In the genomic region with DNA sequence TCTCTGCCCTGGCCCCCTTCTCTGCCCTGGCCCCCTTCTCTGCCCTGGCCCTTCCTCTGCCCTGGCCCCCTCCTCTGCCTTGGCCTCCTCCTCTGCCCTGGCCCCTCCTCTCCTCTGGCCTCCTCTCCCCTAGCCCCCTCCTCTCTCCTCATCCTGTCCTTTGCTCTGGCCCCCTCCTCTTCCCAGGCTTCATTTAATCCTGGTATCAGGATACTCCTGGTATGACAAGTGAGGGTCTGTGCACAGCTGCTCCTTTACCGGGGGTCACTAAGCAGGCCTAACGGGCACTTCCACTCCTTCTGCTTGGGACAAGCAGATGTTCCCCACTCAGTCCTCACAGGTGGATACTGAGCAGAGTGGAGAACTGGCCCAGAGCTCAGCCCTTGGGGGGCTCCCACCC, we compare ENCODE assay signal across 20 mouse cellular contexts.
A peak's percentile ranks its signal among the peaks of the same experiment; 100 is the strongest.
DNase-seq lines count a peak whose midpoint lies in the region; ATAC-seq lines count a peak whose summit lies in the region.
"Had no signal": no experiment of that assay in that cellular context is flagged by ENCODE, and none has a peak within 500 bp of the region (broad histone marks: within the 10 kb centered on the region; RNA-seq: fewer than 3 reads in every experiment).

No protein-coding gene starts in this region.

- WGBS in kidney, embryonic 14.5 days: 55% methylated on average over 2 of the region's 2 CpGs
- 36% methylated on average over 2 of the region's 2 CpGs for WGBS in embryonic facial prominence, embryonic 12.5 days
- 65% methylated on average over 2 of the region's 2 CpGs for WGBS in hindbrain, embryonic 13.5 days
- WGBS in midbrain, embryonic 14.5 days: 21% methylated on average over 2 of the region's 2 CpGs

- ATAC-seq in kidney, embryonic 14.5 days (ENCODE audit: low FRiP score, low TSS enrichment): 0 out of 2 replicates have a peak, but pooled peaks have one; percentile 39
- 0 out of 2 replicates have a peak, but pooled peaks have one; percentile 10 for ATAC-seq in embryonic facial prominence, embryonic 12.5 days (ENCODE audit: insufficient number of reproducible peaks, insufficient read depth, low FRiP score, low TSS enrichment)
- 0 out of 2 replicates have a peak, but pooled peaks have one; percentile 24 for ATAC-seq in hindbrain, embryonic 13.5 days (ENCODE audit: low FRiP score)
- ATAC-seq in midbrain, embryonic 14.5 days (ENCODE audit: low FRiP score, low TSS enrichment): 0 out of 2 replicates have a peak, but pooled peaks have one; percentile 24
- no peak for ATAC-seq in megakaryocyte, adult 5-6 weeks (ENCODE audit: poor library complexity, severe bottlenecking)
- ATAC-seq: forebrain, embryonic 16.5 days; intestine, postnatal 0 days had no signal

- no peaks in the 10 kb centered on the region; the same call in 1 of the 2 replicates for H3K27me3 ChIP-seq in kidney, embryonic 14.5 days (ENCODE audit: control insufficient read depth, insufficient read depth, low read length)
- H3K27me3 ChIP-seq in embryonic facial prominence, embryonic 12.5 days: no peaks in the 10 kb centered on the region
- H3K27me3 ChIP-seq in hindbrain, embryonic 13.5 days: peaks cover 2% of the 10 kb centered on the region; the same call in 1 of the 2 replicates
- no peaks in the 10 kb centered on the region for H3K27me3 ChIP-seq in midbrain, embryonic 14.5 days (ENCODE audit: control insufficient read depth, insufficient read depth, low read length)

- no peak overlapping the region for H3K4me3 ChIP-seq in kidney, embryonic 14.5 days (ENCODE audit: low read length)
- H3K4me3 ChIP-seq in embryonic facial prominence, embryonic 12.5 days: no peak overlapping the region
- no peak overlapping the region for H3K4me3 ChIP-seq in hindbrain, embryonic 13.5 days
- H3K4me3 ChIP-seq in midbrain, embryonic 14.5 days (replicated peaks; ENCODE audit: low read depth, low read length): no peak overlapping the region
- H3K4me3 ChIP-seq: erythroblast, embryonic 14.5 days; left cerebral cortex, adult 2 months had no signal

- H3K4me2 ChIP-seq in kidney, embryonic 14.5 days (replicated peaks; ENCODE audit: low read depth, low read length): no peak overlapping the region
- H3K4me2 ChIP-seq in embryonic facial prominence, embryonic 12.5 days (replicated peaks): no peak overlapping the region
- H3K4me2 ChIP-seq in hindbrain, embryonic 13.5 days: no peak overlapping the region
- no peak overlapping the region for H3K4me2 ChIP-seq in midbrain, embryonic 14.5 days (ENCODE audit: low read length)
- H3K4me2 ChIP-seq: heart, embryonic 11.5 days had no signal

- H3K36me3 ChIP-seq in kidney, embryonic 14.5 days (ENCODE audit: control insufficient read depth, insufficient read depth, low read length): no peaks in the 10 kb centered on the region
- H3K36me3 ChIP-seq in embryonic facial prominence, embryonic 12.5 days: no peaks in the 10 kb centered on the region
- H3K36me3 ChIP-seq in hindbrain, embryonic 13.5 days: no peaks in the 10 kb centered on the region
- H3K36me3 ChIP-seq in midbrain, embryonic 14.5 days (ENCODE audit: control insufficient read depth, insufficient read depth, low read length): no peaks in the 10 kb centered on the region

- no peak overlapping the region for H3K9ac ChIP-seq in kidney, embryonic 14.5 days (ENCODE audit: low read depth, low read length)
- H3K9ac ChIP-seq in embryonic facial prominence, embryonic 12.5 days: no peak overlapping the region
- H3K9ac ChIP-seq in hindbrain, embryonic 13.5 days: no peak overlapping the region
- H3K9ac ChIP-seq in midbrain, embryonic 14.5 days (replicated peaks; ENCODE audit: low read length): no peak overlapping the region

- no peak for DNase-seq in kidney, postnatal 36 days
- DNase-seq in midbrain, embryonic 14.5 days: no peak
- DNase-seq in testis, postnatal 14 days (ENCODE audit: low spot score): no peak
- no peak for DNase-seq in urinary bladder, postnatal 14 days (ENCODE audit: low spot score)
- DNase-seq: adrenal gland, adult 8-10 months; cerebellum, adult 11-12 months; cerebellum, postnatal 10 days; gastrocnemius, postnatal 10 days; heart, adult 11 months; left cerebral cortex, postnatal 4 days had no signal

- H3K4me1 ChIP-seq in kidney, embryonic 14.5 days (ENCODE audit: control insufficient read depth, insufficient read depth, low read length): no peaks in the 10 kb centered on the region
- H3K4me1 ChIP-seq in embryonic facial prominence, embryonic 12.5 days: no peaks in the 10 kb centered on the region
- peaks cover 27% of the 10 kb centered on the region for H3K4me1 ChIP-seq in hindbrain, embryonic 13.5 days (replicated peaks)
- peaks cover 21% of the 10 kb centered on the region for H3K4me1 ChIP-seq in midbrain, embryonic 14.5 days (ENCODE audit: control insufficient read depth, insufficient read depth, low read length)

- no peak overlapping the region for H3K27ac ChIP-seq in kidney, embryonic 14.5 days (ENCODE audit: low read depth, low read length)
- no peak overlapping the region for H3K27ac ChIP-seq in embryonic facial prominence, embryonic 12.5 days
- H3K27ac ChIP-seq in hindbrain, embryonic 13.5 days: no peak overlapping the region
- H3K27ac ChIP-seq in midbrain, embryonic 14.5 days (replicated peaks; ENCODE audit: low read depth, low read length): no peak overlapping the region
- H3K27ac ChIP-seq: left cerebral cortex, adult 2 months; macrophage had no signal

- no peaks in the 10 kb centered on the region for H3K9me3 ChIP-seq in kidney, embryonic 14.5 days (ENCODE audit: control insufficient read depth, low read length)
- H3K9me3 ChIP-seq in embryonic facial prominence, embryonic 12.5 days: no peaks in the 10 kb centered on the region
- H3K9me3 ChIP-seq in hindbrain, embryonic 13.5 days: no peaks in the 10 kb centered on the region
- H3K9me3 ChIP-seq in midbrain, embryonic 14.5 days (ENCODE audit: control insufficient read depth, low read length): no peaks in the 10 kb centered on the region
